Mouse (Mus musculus) testis, adult 10 weeks (tissue): Measurements from ENCODE around the gene Guf1. TPM values are rescaled to one million over a fixed set of nuclear protein-coding genes. Genes with fewer than 3 reads are reported as not detected.

ENCODE experiments used
- polyA plus RNA-seq: library from polyadenylated mRNA; stranded (reverse); fragments of 350-450 nt; fragmentation: Illumina TruSeq; extraction: RNeasy Lipid Tissue Mini Kit (QIAGEN cat#74804); gene quantifications from one replicate; pipeline ENCODE4 v1.2.3, GENCODE M21; 2014; ENCODE audit warnings: low read depth, low replicate concordance

Guf1 gene
- 17.2 TPM for polyA plus RNA-seq

DNA sequence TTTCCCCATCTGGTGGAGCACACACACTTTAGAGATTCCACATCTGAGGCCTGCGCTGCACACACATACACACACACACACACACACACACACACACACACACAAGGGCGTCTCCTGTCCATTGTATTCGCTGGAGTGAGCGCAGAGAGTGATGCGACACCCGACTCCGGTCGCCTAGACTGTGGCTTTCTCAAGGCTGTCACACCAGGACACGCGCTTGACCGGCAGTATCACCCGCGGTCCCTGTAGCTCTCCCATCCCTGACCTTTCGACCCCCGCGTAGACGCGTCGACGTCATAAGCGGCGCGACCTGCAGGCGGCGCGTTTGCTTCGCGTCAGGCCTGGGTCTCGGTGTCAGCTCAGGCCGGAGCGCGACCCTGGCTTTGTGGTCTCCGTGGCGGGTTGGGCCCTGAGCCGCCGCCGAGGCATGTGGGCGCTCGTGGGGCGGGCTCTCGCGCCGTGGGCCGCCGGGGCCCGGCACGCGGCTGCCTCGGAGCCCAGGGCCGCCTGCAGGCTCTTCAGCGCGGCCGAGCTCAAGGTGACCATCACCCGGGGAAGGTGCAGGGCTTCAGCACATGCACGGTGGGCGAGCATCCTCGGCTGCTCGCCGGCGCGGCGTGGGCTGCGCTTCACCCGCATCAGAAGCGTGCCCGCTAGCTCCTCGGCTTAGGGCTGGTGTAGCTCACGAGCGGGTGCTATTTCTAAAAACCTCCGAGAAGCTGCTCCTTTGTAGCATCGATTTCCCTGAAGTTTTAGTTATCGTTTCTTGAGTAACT is at the start of gene Guf1:
TSS of gene Guf1 (plus strand) at position 296 of the 776 bp plus-strand sequence.

DNA sequence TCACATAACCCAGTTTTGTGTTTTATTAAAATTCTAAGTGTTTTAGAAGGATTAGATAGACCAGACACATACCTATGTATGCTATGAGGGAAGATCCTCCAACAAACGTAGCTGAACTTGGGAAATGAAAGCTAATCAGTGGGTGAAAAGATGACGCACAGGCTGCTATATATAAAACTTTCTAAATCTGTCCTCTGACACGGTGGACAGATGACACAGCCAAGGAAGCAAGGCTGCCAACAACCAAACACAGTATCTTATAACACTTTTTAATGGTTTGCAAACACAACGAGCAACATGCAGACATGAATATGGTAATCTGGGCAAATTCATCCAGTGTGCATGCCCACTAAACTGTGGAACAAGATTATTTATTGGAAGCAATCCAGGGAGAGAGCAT is 14.2 kb upstream of the Guf1 start, which contains the start of gene Yipf7:
TSS of gene Yipf7 (minus strand) at position 160 of the 400 bp plus-strand sequence.

DNA sequence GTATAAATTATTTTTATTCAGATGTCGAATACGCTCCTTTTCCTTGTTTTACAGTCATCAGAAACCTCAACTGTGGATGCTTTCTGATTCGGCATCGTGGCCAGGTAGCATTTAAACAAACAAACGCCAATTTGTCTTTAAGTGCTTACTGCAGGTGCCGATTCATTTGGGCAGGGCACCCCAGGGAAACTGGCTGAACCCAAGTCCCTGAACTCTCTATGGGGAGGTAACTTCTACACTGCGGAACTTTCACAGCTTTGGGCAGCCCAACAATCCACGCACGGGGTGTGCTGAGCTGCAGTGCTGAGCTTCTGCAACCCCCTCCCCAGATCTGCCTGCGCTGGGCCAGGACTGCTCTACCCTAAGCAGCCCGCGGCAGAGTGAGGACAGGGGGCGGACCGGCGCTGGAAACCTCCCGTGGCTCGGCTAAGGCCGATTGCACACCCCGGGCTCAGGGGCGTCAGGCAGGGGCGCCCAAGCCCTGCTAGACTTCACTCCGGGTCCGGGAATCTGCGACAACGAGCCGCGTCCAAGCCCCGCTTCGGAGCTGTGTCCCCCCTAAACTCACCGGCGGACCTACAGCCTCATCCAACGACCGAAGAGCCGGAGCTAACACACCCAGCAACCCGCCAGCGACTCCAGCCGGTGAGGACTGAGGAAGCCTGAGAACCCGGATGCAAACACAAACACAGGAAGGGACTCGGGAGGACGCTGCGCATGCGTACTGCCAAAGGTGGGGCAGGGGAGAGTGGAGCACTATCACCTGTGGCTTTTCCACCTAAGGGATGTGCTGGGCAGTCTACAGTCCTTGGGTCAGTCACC is 35.1 kb downstream of the Guf1 start, which contains the start of gene Gnpda2:
TSS of gene Gnpda2 (minus strand) at position 701 of the 822 bp plus-strand sequence.

Other genes starting within 250 kb of the Guf1 start
- not detected for gene Kctd8, start 215.2 kb upstream of the Guf1 start, polyA plus RNA-seq
- 2.1 TPM for gene Yipf7, start 14.3 kb upstream of the Guf1 start, polyA plus RNA-seq
- gene Gnpda2, start 35.4 kb downstream of the Guf1 start, polyA plus RNA-seq, result 198 TPM